Mouse (Mus musculus): ENCODE results near the gene Myo15b. TPM values are rescaled to one million over a fixed set of nuclear protein-coding genes. Genes with fewer than 3 reads are reported as not detected.

The Myo15b gene
- polyA plus RNA-seq, 1 experiment, result 12.1 TPM

GRCm38 (mm10) chr11:115824813-115825212 lies 33.4 kb upstream of the Myo15b start:
- TF ChIP-seq POLR2A (IDR thresholded peaks at IDR 0.05; ENCODE audit: control insufficient read depth, low read depth, low read length), result no peak
- TF ChIP-seq CTCF (IDR thresholded peaks at IDR 0.05; ENCODE audit: control insufficient read depth, insufficient read depth, insufficient replicate concordance, low read depth, low read length), result no peak
- Histone ChIP-seq H3K4me1 (ENCODE audit: control insufficient read depth, insufficient read depth, low read length) (peaks cover 3% of the 10 kb centered on the region; the same call in 1 of the 2 replicates), H3K27me3 (ENCODE audit: control insufficient read depth, insufficient read depth, low read length) (no peaks in the 10 kb centered on the region), H3K4me3 (ENCODE audit: control insufficient read depth, low read depth, low read length) (peak overlapping the region; percentile 80), H3K27ac (ENCODE audit: control insufficient read depth, insufficient read depth, low read depth, low read length) (no peak overlapping the region), H3K36me3 (ENCODE audit: control insufficient read depth, insufficient read depth, low read length) (no peaks in the 10 kb centered on the region)

DNA sequence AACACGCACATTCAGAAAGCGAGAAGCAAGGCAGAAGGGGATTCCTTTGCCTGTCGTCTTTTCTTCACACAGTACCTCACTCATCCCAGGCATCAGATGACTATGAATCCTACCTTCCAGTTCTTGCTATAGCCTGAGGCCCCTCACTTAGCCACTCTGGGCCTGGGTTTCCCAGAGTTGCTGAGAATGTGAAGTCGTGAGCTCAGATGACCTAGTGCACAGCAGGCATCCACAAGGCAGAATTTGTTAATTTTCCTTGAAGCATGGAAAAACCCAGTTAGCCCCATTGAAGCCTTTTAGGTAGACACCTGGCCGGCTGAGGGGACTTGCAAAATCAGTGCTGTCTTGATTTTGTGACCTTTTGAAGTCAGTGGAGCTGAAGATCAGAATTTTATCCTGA lies 31.7 kb upstream of the Myo15b start:
- H3K27me3 ChIP-seq (ENCODE audit: control insufficient read depth, insufficient read depth, low read length), result no peaks in the 10 kb centered on the region
- H3K4me3 ChIP-seq (ENCODE audit: control insufficient read depth, low read depth, low read length), result no peak overlapping the region
- H3K36me3 ChIP-seq (ENCODE audit: control insufficient read depth, insufficient read depth, low read length), result no peaks in the 10 kb centered on the region
- H3K27ac ChIP-seq (ENCODE audit: control insufficient read depth, insufficient read depth, low read depth, low read length), result no peak overlapping the region
- TF ChIP-seq POLR2A (IDR thresholded peaks at IDR 0.05; ENCODE audit: control insufficient read depth, low read depth, low read length) (no peak), CTCF (IDR thresholded peaks at IDR 0.05; ENCODE audit: control insufficient read depth, insufficient read depth, insufficient replicate concordance, low read depth, low read length) (no peak)
- peaks cover 3% of the 10 kb centered on the region; the same call in 1 of the 2 replicates for H3K4me1 ChIP-seq (ENCODE audit: control insufficient read depth, insufficient read depth, low read length)

GRCm38 (mm10) chr11:115827624-115828023 lies 30.6 kb upstream of the Myo15b start:
- H3K27me3 ChIP-seq (ENCODE audit: control insufficient read depth, insufficient read depth, low read length), result no peaks in the 10 kb centered on the region

DNA sequence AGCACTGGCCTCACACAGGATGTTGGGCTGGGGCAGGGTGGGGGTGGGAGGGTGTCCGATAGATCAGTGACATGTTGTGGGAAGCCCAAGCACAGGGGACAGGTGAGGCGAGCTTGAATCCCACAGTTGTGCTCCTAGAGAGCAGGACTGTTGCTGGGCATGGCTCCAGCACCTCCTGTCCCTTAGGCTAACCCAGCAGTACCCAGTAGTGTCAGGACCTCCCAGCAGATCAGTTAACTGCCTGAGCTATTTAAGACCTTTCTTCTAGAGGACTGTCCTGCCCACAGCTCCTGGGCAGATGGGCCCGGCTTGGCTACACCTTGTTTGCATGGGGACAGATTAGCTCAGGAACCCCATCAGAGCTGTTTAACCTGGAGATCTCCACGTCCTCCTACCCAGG lies 29.2 kb upstream of the Myo15b start:
- H3K36me3 ChIP-seq (ENCODE audit: control insufficient read depth, insufficient read depth, low read length), result no peaks in the 10 kb centered on the region
- no peak overlapping the region for H3K4me3 ChIP-seq (ENCODE audit: control insufficient read depth, low read depth, low read length)
- H3K4me1 ChIP-seq (ENCODE audit: control insufficient read depth, insufficient read depth, low read length), result peaks cover 5% of the 10 kb centered on the region; the same call in 1 of the 2 replicates
- no peak for TF ChIP-seq POLR2A (IDR thresholded peaks at IDR 0.05; ENCODE audit: control insufficient read depth, low read depth, low read length)
- no peak for TF ChIP-seq CTCF (IDR thresholded peaks at IDR 0.05; ENCODE audit: control insufficient read depth, insufficient read depth, insufficient replicate concordance, low read depth, low read length)
- H3K27me3 ChIP-seq (ENCODE audit: control insufficient read depth, insufficient read depth, low read length), result no peaks in the 10 kb centered on the region
- no peak overlapping the region for H3K27ac ChIP-seq (ENCODE audit: control insufficient read depth, insufficient read depth, low read depth, low read length)

More at GRCm38 (mm10) chr11:115827624-115828023, 30.6 kb upstream of the Myo15b start:
- no peaks in the 10 kb centered on the region for H3K36me3 ChIP-seq (ENCODE audit: control insufficient read depth, insufficient read depth, low read length)
- H3K27ac ChIP-seq (ENCODE audit: control insufficient read depth, insufficient read depth, low read depth, low read length), result no peak overlapping the region
- H3K4me1 ChIP-seq (ENCODE audit: control insufficient read depth, insufficient read depth, low read length), result peaks cover 5% of the 10 kb centered on the region; the same call in 1 of the 2 replicates
- H3K4me3 ChIP-seq (ENCODE audit: control insufficient read depth, low read depth, low read length), result no peak overlapping the region
- TF ChIP-seq CTCF (IDR thresholded peaks at IDR 0.05; ENCODE audit: control insufficient read depth, insufficient read depth, insufficient replicate concordance, low read depth, low read length), result no peak
- TF ChIP-seq POLR2A (IDR thresholded peaks at IDR 0.05; ENCODE audit: control insufficient read depth, low read depth, low read length), result no peak

DNA sequence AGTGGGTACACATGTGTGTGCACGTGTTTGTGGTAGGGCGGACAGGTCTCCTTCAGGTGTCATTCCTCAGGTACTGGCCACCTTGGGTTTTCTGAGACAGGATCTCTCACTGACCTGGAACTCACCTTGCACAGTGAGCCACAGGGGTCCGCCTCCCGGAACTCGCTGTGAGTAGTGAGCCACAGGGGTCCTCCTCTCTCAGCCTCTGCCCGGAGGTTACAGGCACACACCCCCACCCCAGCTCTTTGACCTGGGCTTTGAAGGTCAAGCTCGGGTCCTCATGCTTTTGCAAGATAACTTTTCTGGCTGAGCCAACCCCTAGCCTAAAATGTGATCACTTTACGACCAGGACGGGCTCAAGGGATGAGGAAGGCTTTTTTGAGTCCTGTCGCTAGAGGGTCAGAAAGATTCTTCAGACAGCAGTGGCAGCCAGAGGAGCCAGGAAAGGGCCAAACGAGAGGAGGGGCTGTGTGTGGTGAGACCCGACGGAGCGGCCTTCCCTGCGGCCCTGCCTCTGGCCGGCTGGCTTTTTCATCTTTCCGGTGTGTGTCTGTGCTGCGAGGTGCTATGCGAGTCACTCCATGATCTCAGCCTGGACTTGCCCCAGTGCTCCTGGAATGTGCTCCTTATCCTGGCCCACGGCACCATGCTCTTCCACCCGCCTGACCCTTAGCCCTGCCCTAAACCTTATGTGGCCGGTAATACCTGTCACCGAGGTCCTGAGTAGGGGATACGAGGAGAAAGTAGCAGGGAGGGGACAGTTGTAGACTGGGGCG lies 27.5 kb upstream of the Myo15b start:
- Histone ChIP-seq H3K36me3 (ENCODE audit: control insufficient read depth, insufficient read depth, low read length) (no peaks in the 10 kb centered on the region), H3K27ac (ENCODE audit: control insufficient read depth, insufficient read depth, low read depth, low read length) (no peak overlapping the region), H3K27me3 (ENCODE audit: control insufficient read depth, insufficient read depth, low read length) (no peaks in the 10 kb centered on the region), H3K4me1 (ENCODE audit: control insufficient read depth, insufficient read depth, low read length) (peaks cover 2% of the 10 kb centered on the region; the same call in 1 of the 2 replicates), H3K4me3 (ENCODE audit: control insufficient read depth, low read depth, low read length) (no peak overlapping the region)
- TF ChIP-seq POLR2A (IDR thresholded peaks at IDR 0.05; ENCODE audit: control insufficient read depth, low read depth, low read length), result no peak
- no peak for TF ChIP-seq CTCF (IDR thresholded peaks at IDR 0.05; ENCODE audit: control insufficient read depth, insufficient read depth, insufficient replicate concordance, low read depth, low read length)

DNA sequence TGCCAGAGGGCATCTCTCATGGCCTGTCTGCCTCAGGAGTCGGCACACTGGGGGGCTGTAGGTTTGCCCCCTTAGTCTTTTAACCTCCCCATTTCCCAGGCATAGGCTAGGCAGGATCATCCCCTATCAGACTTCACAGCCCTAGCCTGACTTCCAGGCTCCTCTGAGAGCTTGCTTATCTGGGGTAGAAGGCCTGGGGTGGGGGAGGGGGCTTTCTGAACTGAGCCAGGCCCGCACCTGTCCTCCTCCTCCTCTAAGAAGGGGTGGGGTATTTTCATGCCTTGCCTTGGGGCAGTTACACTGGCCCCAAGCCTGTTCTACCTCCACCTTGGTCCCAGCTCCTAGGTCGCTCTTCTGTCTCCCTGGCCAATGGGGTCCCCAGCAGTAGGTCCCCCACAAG lies 26.7 kb upstream of the Myo15b start:
- Histone ChIP-seq H3K4me3 (ENCODE audit: control insufficient read depth, low read depth, low read length) (no peak overlapping the region), H3K27ac (ENCODE audit: control insufficient read depth, insufficient read depth, low read depth, low read length) (no peak overlapping the region), H3K27me3 (ENCODE audit: control insufficient read depth, insufficient read depth, low read length) (no peaks in the 10 kb centered on the region), H3K36me3 (ENCODE audit: control insufficient read depth, insufficient read depth, low read length) (no peaks in the 10 kb centered on the region), H3K4me1 (ENCODE audit: control insufficient read depth, insufficient read depth, low read length) (peaks cover 2% of the 10 kb centered on the region; the same call in 1 of the 2 replicates)
- TF ChIP-seq CTCF (IDR thresholded peaks at IDR 0.05; ENCODE audit: control insufficient read depth, insufficient read depth, insufficient replicate concordance, low read depth, low read length) (no peak), POLR2A (IDR thresholded peaks at IDR 0.05; ENCODE audit: control insufficient read depth, low read depth, low read length) (no peak)

DNA sequence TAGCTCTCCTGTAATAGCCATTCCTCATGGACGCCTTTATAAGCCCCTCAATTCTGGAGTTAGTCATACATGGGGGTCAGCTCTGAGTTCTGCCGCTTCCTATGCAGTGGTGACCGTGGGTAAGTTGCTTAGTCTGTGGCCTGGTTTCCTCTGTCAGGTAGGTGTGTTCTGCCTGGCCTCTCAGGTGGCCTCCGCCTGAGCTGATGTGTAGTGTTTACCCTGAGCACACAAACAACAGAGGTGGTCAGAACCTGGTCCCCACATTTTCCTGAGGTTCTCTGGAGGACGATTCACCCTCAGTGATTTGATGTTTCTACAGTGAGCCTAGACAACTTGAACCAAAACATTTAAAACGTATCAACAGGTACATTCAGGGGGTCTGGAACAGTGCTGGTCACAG lies 26.1 kb upstream of the Myo15b start:
- Histone ChIP-seq H3K27ac (ENCODE audit: control insufficient read depth, insufficient read depth, low read depth, low read length) (no peak overlapping the region), H3K27me3 (ENCODE audit: control insufficient read depth, insufficient read depth, low read length) (no peaks in the 10 kb centered on the region), H3K36me3 (ENCODE audit: control insufficient read depth, insufficient read depth, low read length) (no peaks in the 10 kb centered on the region), H3K4me1 (ENCODE audit: control insufficient read depth, insufficient read depth, low read length) (peaks cover 2% of the 10 kb centered on the region; the same call in 1 of the 2 replicates), H3K4me3 (ENCODE audit: control insufficient read depth, low read depth, low read length) (no peak overlapping the region)
- no peak for TF ChIP-seq POLR2A (IDR thresholded peaks at IDR 0.05; ENCODE audit: control insufficient read depth, low read depth, low read length)
- no peak for TF ChIP-seq CTCF (IDR thresholded peaks at IDR 0.05; ENCODE audit: control insufficient read depth, insufficient read depth, insufficient replicate concordance, low read depth, low read length)
